Mouse (Mus musculus) spleen, adult 2 months (tissue): ENCODE measurements around the gene Fam228b.

Experiments
- CTCF ChIP-seq: fragments of 200-500 bp; IDR thresholded peaks from 2 replicates; pipeline ENCODE4 v1.5.1; 2011; ENCODE audit warnings: mild to moderate bottlenecking, inconsistent platforms; ENCODE audit not compliant: insufficient read depth, insufficient read length, insufficient replicate concordance; ENCODE audit errors: extremely low read depth
- POLR2A ChIP-seq: fragments of 200-500 bp; IDR thresholded peaks from 2 replicates; pipeline ENCODE4 v1.6.1; 2011; ENCODE audit warnings: low read depth, low read length, inconsistent platforms

GRCm38 (mm10) chr12:4729165-4729564, 39.9 kb downstream of the Fam228b start:
- TF ChIP-seq POLR2A (no peak), CTCF (no peak)
